Mouse (Mus musculus) CH12.LX (cell line): ENCODE data around the gene Bpifb5. TPM values are rescaled to one million over a fixed set of nuclear protein-coding genes. Genes with fewer than 3 reads are reported as not detected.

Experiments
- DNase-seq: peaks from one replicate; pipeline ENCODE4 v3.0.0-alpha.2; 2013; ENCODE audit errors: extremely low read depth
- H3K27ac ChIP-seq: 2 replicates; pipeline ENCODE4 v1.5.1; 2012; ENCODE audit warnings: low read depth, mild to moderate bottlenecking, control low read depth, moderate library complexity; ENCODE audit not compliant: insufficient read depth
- H3K27me3 ChIP-seq: replicated peaks from 2 replicates; pipeline ENCODE3; 2012; ENCODE audit warnings: inconsistent platforms
- H3K36me3 ChIP-seq, 2 experiments: replicated peaks in 1 of 2; 2 replicates each; pipeline versions ENCODE3 to v1.6.1; 2012; ENCODE audit warnings: inconsistent platforms in 1 of 2, low read length in 1 of 2, mild to moderate bottlenecking in 1 of 2, mixed read lengths in 1 of 2, moderate library complexity in 1 of 2; ENCODE audit not compliant: control insufficient read depth in 1 of 2, insufficient read depth in 1 of 2
- H3K4me1 ChIP-seq, 2 experiments: 2 replicates each; pipeline ENCODE4 v1.6.1; 2012; ENCODE audit warnings: inconsistent platforms in 1 of 2, moderate library complexity in 1 of 2; ENCODE audit not compliant: insufficient read depth in 2 of 2, control insufficient read depth in 1 of 2
- H3K4me2 ChIP-seq: 2 replicates; pipeline ENCODE4 v1.6.1; 2012; ENCODE audit warnings: low read depth, mild to moderate bottlenecking, control low read depth; ENCODE audit not compliant: poor library complexity, insufficient read depth, severe bottlenecking
- H3K4me3 ChIP-seq, 3 experiments: fragments of 150-350 bp in 1 of 3; sonication (generic) in 1 of 3; replicated peaks in 1 of 3; 2 replicates each; pipeline versions ENCODE3 to v1.5.1; 2011 to 2012; ENCODE audit warnings: low read depth in 2 of 3, low read length in 2 of 3, mild to moderate bottlenecking in 2 of 3, moderate library complexity in 2 of 3, control low read depth in 1 of 3, improper control_type of control experiment in 1 of 3, inconsistent platforms in 1 of 3, mixed read lengths in 1 of 3; ENCODE audit not compliant: poor library complexity in 1 of 3
- H3K79me2 ChIP-seq: replicated peaks from 2 replicates; pipeline ENCODE4 v1.6.1; 2012; ENCODE audit warnings: mild to moderate bottlenecking, moderate library complexity; ENCODE audit not compliant: control insufficient read depth, poor library complexity, insufficient read depth, severe bottlenecking; ENCODE audit errors: extremely low read depth
- H3K9ac ChIP-seq: 2 replicates; pipeline ENCODE4 v1.6.1; 2012; ENCODE audit warnings: low read depth, mild to moderate bottlenecking, control low read depth, moderate library complexity; ENCODE audit not compliant: insufficient read depth
- H3K9me3 ChIP-seq: replicated peaks from 2 replicates; pipeline ENCODE3; 2012; ENCODE audit warnings: low read length, inconsistent platforms, mixed read lengths
- BHLHE40 ChIP-seq: IDR thresholded peaks from 2 replicates; pipeline ENCODE4 v1.6.1; 2011; ENCODE audit warnings: mild to moderate bottlenecking, low read depth, low read length, improper control_type of control experiment
- CHD2 ChIP-seq: IDR thresholded peaks from 2 replicates; pipeline ENCODE4 v1.6.1; 2011; ENCODE audit warnings: low read length, improper control_type of control experiment
- CTCF ChIP-seq, 2 experiments: IDR thresholded peaks in 1 of 2; conservative IDR thresholded peaks in 1 of 2; 2 replicates each; pipeline ENCODE4 v1.5.1; 2011 to 2012; ENCODE audit warnings: low read depth in 2 of 2, low read length in 2 of 2, improper control_type of control experiment in 1 of 2, inconsistent platforms in 1 of 2, mild to moderate bottlenecking in 1 of 2, moderate library complexity in 1 of 2
- EP300 ChIP-seq: IDR thresholded peaks from 2 replicates; pipeline ENCODE4 v1.6.1; 2011; ENCODE audit warnings: low read length, improper control_type of control experiment
- ETS1 ChIP-seq: conservative IDR thresholded peaks from 2 replicates; pipeline ENCODE4 v1.6.1; 2012; ENCODE audit warnings: low read depth, mild to moderate bottlenecking, inconsistent platforms, low read length, improper control_type of control experiment, moderate library complexity
- GABPA ChIP-seq: IDR thresholded peaks from 2 replicates; pipeline ENCODE4 v1.6.1; 2012; ENCODE audit warnings: low read depth, low read length, improper control_type of control experiment, inconsistent platforms; ENCODE audit not compliant: insufficient replicate concordance
- JUND ChIP-seq: conservative IDR thresholded peaks from 2 replicates; pipeline ENCODE4 v1.6.1; 2011; ENCODE audit warnings: low read depth, low read length, improper control_type of control experiment
- KAT2A ChIP-seq: IDR thresholded peaks from 2 replicates; pipeline ENCODE4 v1.6.1; 2012; ENCODE audit warnings: low read length, improper control_type of control experiment, inconsistent platforms; ENCODE audit not compliant: insufficient replicate concordance
- MAX ChIP-seq: IDR thresholded peaks from 2 replicates; pipeline ENCODE4 v1.6.1; 2011; ENCODE audit warnings: low read length, improper control_type of control experiment
- MEF2A ChIP-seq: IDR thresholded peaks from 2 replicates; pipeline ENCODE4 v1.6.1; 2014; ENCODE audit warnings: low read depth, mild to moderate bottlenecking, inconsistent platforms, low read length, improper control_type of control experiment, borderline replicate concordance
- MYC ChIP-seq: IDR thresholded peaks from 2 replicates; pipeline ENCODE4 v1.6.1; 2011; ENCODE audit warnings: low read depth, mild to moderate bottlenecking, improper control_type of control experiment, low read length
- NELFE ChIP-seq: IDR thresholded peaks from 2 replicates; pipeline ENCODE4 v1.6.1; 2011; ENCODE audit warnings: low read depth, low read length, improper control_type of control experiment
- POLR2A ChIP-seq: IDR thresholded peaks from 2 replicates; pipeline ENCODE4 v1.6.1; 2011; ENCODE audit warnings: low read depth, mild to moderate bottlenecking, improper control_type of control experiment, low read length
- RAD21 ChIP-seq: IDR thresholded peaks from 2 replicates; pipeline ENCODE4 v1.6.1; 2011; ENCODE audit warnings: low read depth, mild to moderate bottlenecking, low read length, improper control_type of control experiment, moderate library complexity
- TBP ChIP-seq: conservative IDR thresholded peaks from 2 replicates; pipeline ENCODE4 v1.6.1; 2011; ENCODE audit warnings: low read depth, low read length, improper control_type of control experiment
- TCF12 ChIP-seq: IDR thresholded peaks from 2 replicates; pipeline ENCODE4 v1.6.1; 2014; ENCODE audit warnings: low read depth, mild to moderate bottlenecking, inconsistent platforms, low read length, improper control_type of control experiment
- USF1 ChIP-seq: IDR thresholded peaks from 2 replicates; pipeline ENCODE4 v1.6.1; 2014; ENCODE audit warnings: low read depth, mild to moderate bottlenecking, inconsistent platforms, low read length, improper control_type of control experiment
- USF2 ChIP-seq: conservative IDR thresholded peaks from 2 replicates; pipeline ENCODE4 v1.6.1; 2011; ENCODE audit warnings: low read depth, low read length, improper control_type of control experiment
- ZC3H11A ChIP-seq: IDR thresholded peaks from 2 replicates; pipeline ENCODE4 v1.6.1; 2012; ENCODE audit warnings: low read depth, mild to moderate bottlenecking, inconsistent platforms, low read length, improper control_type of control experiment
- ZKSCAN1 ChIP-seq: IDR thresholded peaks from 2 replicates; pipeline ENCODE4 v1.6.1; 2012; ENCODE audit warnings: low read depth, inconsistent platforms, low read length, improper control_type of control experiment, borderline replicate concordance
- ZMIZ1 ChIP-seq: IDR thresholded peaks from 2 replicates; pipeline ENCODE4 v1.6.1; 2012; ENCODE audit warnings: low read depth, mild to moderate bottlenecking, inconsistent platforms, low read length, improper control_type of control experiment
- dilution Hi-C: fragments of 300-500 bp; cut with MboI; formaldehyde crosslinking; loops from 2 replicates; pipeline ENCODE4 v1.14.3; 2020; ENCODE audit warnings: low sequenced_read_pairs; ENCODE audit not compliant: extremely low pct_unique_long_range_greater_than_20kb, extremely low pct_ligation_motif_present
- in situ Hi-C: fragments of 300-500 bp; cut with MboI; formaldehyde crosslinking; loops from 3 replicates; pipeline ENCODE4 v1.14.3; 2019; ENCODE audit warnings: low sequenced_read_pairs, low pct_ligation_motif_present, low pct_unique_long_range_greater_than_20kb, mixed read lengths
- polyA plus RNA-seq: library from polyadenylated mRNA; unstranded; fragments of >175 nt; gene quantifications from 2 replicates; pipeline ENCODE4 v1.2.1, GENCODE M21; 2012; ENCODE audit warnings: low read depth; ENCODE audit not compliant: insufficient read length
- total RNA-seq, 2 experiments: library from RNA; depleted of rRNA; stranded (reverse); fragments of 300-350 nt in 1 of 2; fragments of >200 nt in 1 of 2; gene quantifications; 2 replicates each; pipeline ENCODE4 v1.2.3; 2012 to 2014

Gene Bpifb5
- total and polyA plus RNA-seq, 3 experiments, result not detected

DNA sequence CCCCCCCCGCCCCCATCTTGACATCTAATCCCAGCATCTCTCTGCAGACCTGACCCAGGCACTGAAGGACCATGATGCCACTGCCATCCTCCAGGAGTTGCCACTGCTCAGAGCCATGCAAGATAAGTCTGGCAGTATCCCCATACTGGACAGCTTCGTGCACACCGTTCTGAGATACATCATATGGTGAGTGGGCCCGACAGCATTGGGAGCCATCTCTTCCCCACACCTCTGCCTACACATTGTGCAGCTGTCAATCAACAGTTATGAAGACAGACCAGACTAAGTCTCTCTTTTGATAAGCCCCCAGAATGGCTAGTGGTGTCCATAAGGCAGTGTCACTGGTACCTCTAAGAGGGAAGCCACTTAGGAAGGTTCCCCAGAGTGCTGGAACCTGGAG lies 18.9 kb upstream of the Bpifb5 start:
- Histone ChIP-seq H3K27ac (no peak overlapping the region), H3K36me3 (no peaks in the 10 kb centered on the region), H3K9me3 (no peaks in the 10 kb centered on the region), H3K79me2 (no peaks in the 10 kb centered on the region), H3K27me3 (peaks cover 90% of the 10 kb centered on the region)
- in situ Hi-C loops, result loop anchor here (5.0 kb wide), 1 partner anchor 88 kb away; no protein-coding TSS in a partner anchor
- dilution Hi-C loops, result no loop called here
- no peak for TF ChIP-seq NELFE
- no peak for TF ChIP-seq JUND
- no peak for TF ChIP-seq MEF2A
- TF ChIP-seq ZC3H11A, result no peak
- TF ChIP-seq ETS1, result no peak
- no peak for TF ChIP-seq ZKSCAN1
- TF ChIP-seq KAT2A, result no peak
- no peak for TF ChIP-seq BHLHE40
- TF ChIP-seq TCF12, result no peak
- no peak for TF ChIP-seq CHD2
- no peak for TF ChIP-seq USF2
- TF ChIP-seq ZMIZ1, result no peak
- TF ChIP-seq GABPA, result no peak
- no peak for TF ChIP-seq POLR2A
- TF ChIP-seq RAD21, result no peak
- no peak for TF ChIP-seq EP300
- no peak for TF ChIP-seq TBP
- TF ChIP-seq, all 38 proteins: peak for 0
- no peak for DNase-seq
- no peak overlapping the region for H3K9ac ChIP-seq
- no peak overlapping the region for H3K4me2 ChIP-seq
- H3K4me1 ChIP-seq, result no peaks in the 10 kb centered on the region
- H3K4me3 ChIP-seq, result no peak overlapping the region

DNA sequence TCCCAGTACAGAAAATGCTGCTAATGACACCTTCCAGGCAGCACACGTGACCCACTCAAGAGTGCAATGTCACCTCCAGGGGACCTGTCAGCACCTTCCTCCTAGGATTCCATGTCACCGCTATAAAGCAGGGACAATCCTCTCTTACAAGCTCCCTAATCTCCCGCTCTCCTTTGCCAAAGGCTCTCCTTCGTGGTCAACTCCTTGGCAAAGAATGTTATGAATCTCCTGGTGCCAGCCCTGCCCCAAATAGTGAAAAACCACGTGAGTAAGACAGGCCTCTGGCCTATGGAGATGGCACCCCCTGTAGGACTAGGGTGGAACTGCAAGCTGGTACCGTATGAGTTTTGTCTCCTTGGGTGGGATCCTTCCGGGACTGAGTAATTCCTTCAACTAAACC lies 16.6 kb upstream of the Bpifb5 start:
- DNase-seq, result peak; percentile 18
- Histone ChIP-seq H3K27me3 (peaks cover 88% of the 10 kb centered on the region), H3K4me3 (no peak overlapping the region)

More for the DNA sequence above, 16.6 kb upstream of the Bpifb5 start:
- no peak overlapping the region for H3K9ac ChIP-seq
- no peak overlapping the region for H3K4me2 ChIP-seq
- H3K79me2 ChIP-seq, result no peaks in the 10 kb centered on the region
- 0 out of 2 replicates have a peak, but pooled peaks have one; percentile 14 for TF ChIP-seq MAX
- TF ChIP-seq MYC, result 0 out of 2 replicates have a peak, but pooled peaks have one; percentile 24
- TF ChIP-seq RAD21, result peak; percentile 42
- TF ChIP-seq BHLHE40, result peak; percentile 52; the same call in 1 of the 2 replicates
- TF ChIP-seq EP300, result no peak
- TF ChIP-seq ZC3H11A, result no peak
- peak; percentile 24; the same call in 1 of the 2 replicates for TF ChIP-seq USF1
- peak; percentile 68 to 69 for TF ChIP-seq CTCF (conservative IDR thresholded peaks at IDR 0.05 in 1 of 2, IDR thresholded peaks at IDR 0.05 in 1 of 2; ENCODE audit: low read depth in 2 of 2, low read length in 2 of 2)
- TF ChIP-seq, all 38 proteins: peak for 6
- Histone ChIP-seq H3K4me1 (no peaks in the 10 kb centered on the region), H3K36me3 (no peaks in the 10 kb centered on the region), H3K27ac (no peak overlapping the region), H3K9me3 (no peaks in the 10 kb centered on the region)
- dilution Hi-C loops (no loop called here), in situ Hi-C loops (no loop called here)
